Mouse (Mus musculus) heart, adult 2 months (tissue): ENCODE data around the gene Rims3.

Source experiments
- CTCF ChIP-seq: fragments of 200-600 bp; IDR thresholded peaks from 2 replicates; pipeline ENCODE4 v1.8.1; 2022; ENCODE audit warnings: antibody characterized with exemption, mild to moderate bottlenecking, moderate library complexity
- EP300 ChIP-seq: fragments of 200-500 bp; IDR thresholded peaks from 2 replicates; pipeline ENCODE4 v1.6.1; 2011; ENCODE audit warnings: low read depth, low read length, control low read depth; ENCODE audit not compliant: insufficient read depth
- POLR2A ChIP-seq: fragments of 200-500 bp; IDR thresholded peaks from 2 replicates; pipeline ENCODE4 v1.6.1; 2011; ENCODE audit warnings: mild to moderate bottlenecking, low read depth, low read length, control low read depth; ENCODE audit not compliant: insufficient read depth

GRCm38 (mm10) chr4:120819871-120820270, 34.7 kb upstream of the Rims3 start:
- no peak for TF ChIP-seq CTCF
- TF ChIP-seq EP300, result no peak
- TF ChIP-seq POLR2A, result no peak
